Mouse (Mus musculus) urinary bladder, postnatal 10 days (tissue): ENCODE results near the gene Susd3.

Source experiments
- DNase-seq: peaks from one replicate; pipeline ENCODE4 v3.0.0; 2022; ENCODE audit warnings: low spot score

Susd3 gene

GRCm38 (mm10) chr13:49187288-49188218, 61.0 kb downstream of the Susd3 start, which contains the start of gene Ninj1:
Gene Ninj1, plus strand, starts transcription at chr13:49187485.
- DNase-seq = peak; percentile 47

GRCm38 (mm10) chr13:49186798-49187287, 61.7 kb downstream of the Susd3 start:
- no peak for DNase-seq

- DNase-seq = no peak
Measured at GRCm38 (mm10) chr13:49183646-49184045, 64.9 kb downstream of the Susd3 start.

- DNase-seq = no peak
Measured at GRCm38 (mm10) chr13:49183161-49183560, 65.3 kb downstream of the Susd3 start.

GRCm38 (mm10) chr13:49181411-49181984, 67.0 kb downstream of the Susd3 start:
- DNase-seq = no peak

GRCm38 (mm10) chr13:49180691-49181090, 67.8 kb downstream of the Susd3 start:
- DNase-seq = no peak
